ENCODE assay signal across 19 mouse cellular contexts in genomic region chr9:58049861-58050260, GRCm38 (mm10). TPM values are rescaled to one million over a fixed set of nuclear protein-coding genes. Genes with fewer than 3 reads are reported as not detected.
DNase-seq lines count a peak whose midpoint lies in the region; ATAC-seq lines count a peak whose summit lies in the region.
"Had no signal": no experiment of that assay in that cellular context is flagged by ENCODE, and none has a peak within 500 bp of the region (broad histone marks: within the 10 kb centered on the region; RNA-seq: fewer than 3 reads in every experiment).

No protein-coding gene starts in this region.

- H3K4me1 ChIP-seq in embryonic facial prominence, embryonic 10.5 days: peaks cover 85% of the 10 kb centered on the region
- H3K4me1 ChIP-seq in forebrain, embryonic 16.5 days (replicated peaks; ENCODE audit: control insufficient read depth, insufficient read depth, low read length): peaks cover 70% of the 10 kb centered on the region
- H3K4me1 ChIP-seq in midbrain, embryonic 14.5 days (ENCODE audit: control insufficient read depth, insufficient read depth, low read length): peaks cover 78% of the 10 kb centered on the region
- H3K4me1 ChIP-seq in liver, embryonic 11.5 days (replicated peaks; ENCODE audit: control insufficient read depth, insufficient read depth, low read length): peaks cover 2% of the 10 kb centered on the region
- H3K4me1 ChIP-seq: liver, embryonic 12.5 days had no signal

- no peak for ATAC-seq in forebrain, embryonic 16.5 days
- ATAC-seq in midbrain, embryonic 14.5 days (ENCODE audit: low FRiP score, low TSS enrichment): no peak
- ATAC-seq in liver, embryonic 11.5 days (replicated peaks; ENCODE audit: low FRiP score): no peak
- ATAC-seq: liver, embryonic 12.5 days had no signal

- H3K9ac ChIP-seq in forebrain, embryonic 16.5 days (replicated peaks; ENCODE audit: low read depth, low read length): no peak overlapping the region
- no peak overlapping the region; the same call in 1 of the 2 replicates for H3K9ac ChIP-seq in midbrain, embryonic 14.5 days (replicated peaks; ENCODE audit: low read length)
- no peak overlapping the region for H3K9ac ChIP-seq in liver, embryonic 11.5 days (ENCODE audit: low read depth, low read length)
- H3K9ac ChIP-seq: kidney, embryonic 15.5 days; liver, embryonic 12.5 days; lung, embryonic 14.5 days had no signal

- H3K36me3 ChIP-seq in embryonic facial prominence, embryonic 10.5 days (replicated peaks): no peaks in the 10 kb centered on the region
- no peaks in the 10 kb centered on the region for H3K36me3 ChIP-seq in forebrain, embryonic 16.5 days (ENCODE audit: control insufficient read depth, insufficient read depth)
- H3K36me3 ChIP-seq in midbrain, embryonic 14.5 days (ENCODE audit: control insufficient read depth, insufficient read depth, low read length): no peaks in the 10 kb centered on the region
- no peaks in the 10 kb centered on the region for H3K36me3 ChIP-seq in liver, embryonic 11.5 days (ENCODE audit: control insufficient read depth, insufficient read depth, low read length)
- H3K36me3 ChIP-seq: kidney, embryonic 15.5 days; limb, embryonic 10.5 days; liver, embryonic 12.5 days had no signal

- peaks cover 87% of the 10 kb centered on the region for H3K27me3 ChIP-seq in embryonic facial prominence, embryonic 10.5 days (replicated peaks; ENCODE audit: low read depth, poor library complexity, severe bottlenecking)
- no peaks in the 10 kb centered on the region for H3K27me3 ChIP-seq in forebrain, embryonic 16.5 days (replicated peaks; ENCODE audit: control insufficient read depth, insufficient read depth, low read length)
- H3K27me3 ChIP-seq in midbrain, embryonic 14.5 days (ENCODE audit: control insufficient read depth, insufficient read depth, low read length): no peaks in the 10 kb centered on the region
- H3K27me3 ChIP-seq in liver, embryonic 11.5 days (replicated peaks; ENCODE audit: control insufficient read depth, insufficient read depth, low read length): peaks cover 23% of the 10 kb centered on the region

- intact Hi-C loops in left cerebral cortex, postnatal 36 days (cut with DNase I): loop anchor here (1.0 kb wide), 1 partner anchor 154 kb away; the partner anchor contains the start of genes Islr and Islr2

- H3K27ac ChIP-seq in embryonic facial prominence, embryonic 10.5 days (replicated peaks): 0 out of 2 replicates have a peak overlapping the region, but pooled peaks have one; percentile 77
- H3K27ac ChIP-seq in forebrain, embryonic 16.5 days (ENCODE audit: low read length): peak overlapping the region; percentile 94
- H3K27ac ChIP-seq in midbrain, embryonic 14.5 days (replicated peaks; ENCODE audit: low read depth, low read length): peak overlapping the region; percentile 88; the same call in 1 of the 2 replicates
- H3K27ac ChIP-seq in liver, embryonic 11.5 days (ENCODE audit: low read depth, low read length): no peak overlapping the region
- H3K27ac ChIP-seq: kidney, embryonic 15.5 days; limb, embryonic 10.5 days; liver, embryonic 12.5 days had no signal

- 83% methylated on average over 7 of the region's 7 CpGs for WGBS in embryonic facial prominence, embryonic 10.5 days
- 65% methylated on average over 7 of the region's 7 CpGs for WGBS in forebrain, embryonic 16.5 days
- 81% methylated on average over 7 of the region's 7 CpGs for WGBS in midbrain, embryonic 14.5 days
- WGBS in liver, embryonic 11.5 days: 65% methylated on average over 7 of the region's 7 CpGs

- DNase-seq in MN1 (ENCODE audit: low spot score): peak; percentile 55
- DNase-seq in embryonic facial prominence, embryonic 10.5 days (ENCODE audit: low spot score): no peak
- DNase-seq in midbrain, embryonic 14.5 days: no peak
- DNase-seq in testis, postnatal 10 days (ENCODE audit: low spot score): no peak
- DNase-seq in liver, embryonic 11.5 days (ENCODE audit: low spot score): no peak
- no peak for DNase-seq in left cerebral cortex, postnatal 36 days (ENCODE audit: low spot score in 2 of 2)
- DNase-seq: adrenal gland, postnatal 14 days; cerebellum, adult 2 months; gastrocnemius, postnatal 36 days; lung, embryonic 14.5 days; retina, postnatal 1 day; thymus, postnatal 4 days had no signal

- no peak overlapping the region for H3K4me3 ChIP-seq in embryonic facial prominence, embryonic 10.5 days
- H3K4me3 ChIP-seq in forebrain, embryonic 16.5 days (replicated peaks; ENCODE audit: low read length): no peak overlapping the region
- no peak overlapping the region for H3K4me3 ChIP-seq in midbrain, embryonic 14.5 days (replicated peaks; ENCODE audit: low read depth, low read length)
- no peak overlapping the region for H3K4me3 ChIP-seq in liver, embryonic 11.5 days (ENCODE audit: low read depth, low read length)
- H3K4me3 ChIP-seq: kidney, embryonic 15.5 days; limb, embryonic 10.5 days; liver, embryonic 12.5 days had no signal

- no peaks in the 10 kb centered on the region for H3K9me3 ChIP-seq in embryonic facial prominence, embryonic 10.5 days
- H3K9me3 ChIP-seq in forebrain, embryonic 16.5 days (ENCODE audit: control insufficient read depth, low read length): no peaks in the 10 kb centered on the region
- H3K9me3 ChIP-seq in midbrain, embryonic 14.5 days (ENCODE audit: control insufficient read depth, low read length): no peaks in the 10 kb centered on the region
- no peaks in the 10 kb centered on the region for H3K9me3 ChIP-seq in liver, embryonic 11.5 days (ENCODE audit: control insufficient read depth, low read length)
- H3K9me3 ChIP-seq: kidney, embryonic 15.5 days; limb, embryonic 10.5 days; liver, embryonic 12.5 days had no signal

- H3K4me2 ChIP-seq in forebrain, embryonic 16.5 days (ENCODE audit: low read length): no peak overlapping the region
- H3K4me2 ChIP-seq in midbrain, embryonic 14.5 days (ENCODE audit: low read length): no peak overlapping the region
- H3K4me2 ChIP-seq in liver, embryonic 11.5 days: no peak overlapping the region
- H3K4me2 ChIP-seq: heart, embryonic 11.5 days; kidney, embryonic 15.5 days; liver, embryonic 12.5 days; lung, embryonic 14.5 days had no signal

RNA-seq across cellular contexts. Expression of gene Stra6, which starts 13.7 kb away (rescaled TPM):
- polyA plus RNA-seq in embryonic facial prominence, embryonic 10.5 days (2016; fragmentation: Nextera tagmentation; extraction: Ambion mirVana): 33.6 and 47.2 TPM in 2 replicates
- 9.2 and 11.7 TPM in 2 replicates for polyA plus RNA-seq in forebrain, embryonic 16.5 days (2015; fragmentation: Nextera tagmentation; extraction: Ambion mirVana)
- polyA plus RNA-seq in midbrain, embryonic 14.5 days (2014; fragmentation: Nextera tagmentation; extraction: Ambion mirVana): 2.3 and 10.1 TPM in 2 replicates
- 5.9 and 7.2 TPM in 2 replicates for polyA plus RNA-seq in liver, embryonic 11.5 days (2014; fragmentation: Nextera tagmentation; extraction: Ambion mirVana)
- total RNA-seq in left cerebral cortex, postnatal 36 days (2021): 1 to 10 TPM; 5.6 to 7.3 TPM
- total RNA-seq: MEL had no signal

RNA-seq across cellular contexts. Expression of gene Cyp11a1, which starts 43.6 kb away (rescaled TPM):
- not detected in 2 replicates for polyA plus RNA-seq in embryonic facial prominence, embryonic 10.5 days (2016; fragmentation: Nextera tagmentation; extraction: Ambion mirVana)
- 0.30 and 0.66 TPM in 2 replicates for polyA plus RNA-seq in forebrain, embryonic 16.5 days (2015; fragmentation: Nextera tagmentation; extraction: Ambion mirVana)
- polyA plus RNA-seq in midbrain, embryonic 14.5 days (2014; fragmentation: Nextera tagmentation; extraction: Ambion mirVana): 0.36 and 0.51 TPM in 2 replicates
- 0.10 TPM in 1 of 2 replicates, not detected in the other for polyA plus RNA-seq in liver, embryonic 11.5 days (2014; fragmentation: Nextera tagmentation; extraction: Ambion mirVana)
- 1 to 10 TPM; 3.9 to 5.6 TPM for total RNA-seq in left cerebral cortex, postnatal 36 days (2021)
- total RNA-seq: gastrocnemius, postnatal 36 days; heart, postnatal 25 days; MEL had no signal
- polyA plus RNA-seq: heart, embryonic 11.5 days had no signal
